Comparison of ENCODE assay signal across 9 mouse cellular contexts in genomic region chr14:19776890-19777289, GRCm38 (mm10). TPM values are rescaled to one million over a fixed set of nuclear protein-coding genes. Genes with fewer than 3 reads are reported as not detected.
DNase-seq lines count a peak whose midpoint lies in the region; ATAC-seq lines count a peak whose summit lies in the region.
"Had no signal": no experiment of that assay in that cellular context is flagged by ENCODE, and none has a peak within 500 bp of the region (broad histone marks: within the 10 kb centered on the region; RNA-seq: fewer than 3 reads in every experiment).

No protein-coding gene starts in this region.

- peaks cover 45% of the 10 kb centered on the region for H3K36me3 ChIP-seq in kidney, embryonic 15.5 days

- H3K9me3 ChIP-seq in kidney, embryonic 15.5 days (replicated peaks) = no peaks in the 10 kb centered on the region; the same call in 1 of the 2 replicates

- peak overlapping the region; percentile 33 for H3K27ac ChIP-seq in kidney, embryonic 15.5 days

- H3K4me3 ChIP-seq in kidney, embryonic 15.5 days (replicated peaks) = no peak overlapping the region

- H3K27me3 ChIP-seq in kidney, embryonic 15.5 days = no peaks in the 10 kb centered on the region

- WGBS in kidney, embryonic 15.5 days = 58% methylated on average over 6 of the region's 6 CpGs

- H3K4me1 ChIP-seq in kidney, embryonic 15.5 days = peaks cover 10% of the 10 kb centered on the region

- H3K9ac ChIP-seq in kidney, embryonic 15.5 days = no peak overlapping the region

- intact Hi-C loops in left cerebral cortex, postnatal 4 days (cut with DNase I) = no loop called here

- no peak overlapping the region for H3K4me2 ChIP-seq in kidney, embryonic 15.5 days

- peak; percentile 24 for DNase-seq in left cerebral cortex, postnatal 4 days
- DNase-seq in left cerebral cortex, adult 11 months (ENCODE audit: low spot score) = no peak
- DNase-seq in ZHBTc4 (ENCODE audit: low read depth, low spot score) = peak; percentile 89
- DNase-seq in forelimb bud, embryonic 11.5 days (ENCODE audit: low read depth, low spot score) = peak; percentile 46

- 0 out of 2 replicates have a peak, but pooled peaks have one; percentile 49 for ATAC-seq in kidney, embryonic 15.5 days (replicated peaks; ENCODE audit: low FRiP score)
- peak; percentile 57; the same call in 1 of the 2 replicates for ATAC-seq in megakaryocyte-erythroid progenitor cell, adult 5-6 weeks (replicated peaks; ENCODE audit: low FRiP score, low TSS enrichment, poor library complexity, severe bottlenecking)
- ATAC-seq in monocyte, adult 5-6 weeks (replicated peaks; ENCODE audit: insufficient number of reproducible peaks, low FRiP score, low TSS enrichment, poor library complexity, severe bottlenecking) = no peak
- ATAC-seq in inflammation-experienced regulatory T-cells, adult 6 months = no peak

RNA-seq across cellular contexts. Expression of gene Nid2, which starts 25.8 kb away (rescaled TPM):
- 10 to 100 TPM; 22.7 to 24.8 TPM for total RNA-seq in left cerebral cortex, postnatal 4 days (2021)
- polyA plus RNA-seq in kidney, embryonic 15.5 days (2015; fragmentation: Nextera tagmentation; extraction: Ambion mirVana) = 104 and 128 TPM in 2 replicates
- not detected in 2 replicates for total RNA-seq in megakaryocyte-erythroid progenitor cell, adult 5-6 weeks (2014; fragmentation: Nextera tagmentation)
- 0.23 TPM in 1 of 2 replicates, not detected in the other for total RNA-seq in megakaryocyte-erythroid progenitor cell, adult 5-6 weeks (2017)
- total RNA-seq in monocyte, adult 5-6 weeks (2017) = 0.95 to 5.1 TPM (median 3.5 TPM) in 3 replicates
- polyA plus RNA-seq in inflammation-experienced regulatory T-cells, adult 6 months (2017; shearing (Covaris generic)) = 1 to 10 TPM in 1 of 3 experiments, under 1 TPM in 2; 0.35 to 1.1 (median 0.70) TPM
- total RNA-seq: neutrophil, adult 5-6 weeks had no signal

RNA-seq across cellular contexts. Expression of gene Rtraf, which starts 46.7 kb away (rescaled TPM):
- total RNA-seq in left cerebral cortex, postnatal 4 days (2021) = 10 to 100 TPM; 67.1 to 73.1 TPM
- polyA plus RNA-seq in kidney, embryonic 15.5 days (2015; fragmentation: Nextera tagmentation; extraction: Ambion mirVana) = 211 and 221 TPM in 2 replicates
- total RNA-seq in megakaryocyte-erythroid progenitor cell, adult 5-6 weeks (2014; fragmentation: Nextera tagmentation) = 140 and 150 TPM in 2 replicates
- 172 and 195 TPM in 2 replicates for total RNA-seq in megakaryocyte-erythroid progenitor cell, adult 5-6 weeks (2017)
- total RNA-seq in monocyte, adult 5-6 weeks (2017) = 88.9 to 123 TPM (median 101 TPM) in 3 replicates
- polyA plus RNA-seq in inflammation-experienced regulatory T-cells, adult 6 months (2017; shearing (Covaris generic)) = 100 to 1,000 TPM; 116 to 145 (median 118) TPM

Comparison
In these comparisons a context has a peak if more than half of its experiments do, and no peak if none do; other contexts are left out.
1. ATAC-seq: peak in kidney, embryonic 15.5 days (single experiment) and megakaryocyte-erythroid progenitor cell, adult 5-6 weeks (single experiment); none in monocyte, adult 5-6 weeks (single experiment) and inflammation-experienced regulatory T-cells, adult 6 months (single experiment).